Mouse (Mus musculus) erythroblast, adult 5-6 weeks (primary cell): ENCODE measurements around the gene Eif4a2. TPM values are rescaled to one million over a fixed set of nuclear protein-coding genes. Genes with fewer than 3 reads are reported as not detected.
"Not testable (repeated sequence)": the region's sequence is repeated elsewhere in the genome, so short reads cannot be mapped to it uniquely, and the experiment has no call there.

Source experiments
- ATAC-seq: replicated peaks from 2 replicates; pipeline ENCODE4 v1.8.0; 2016; ENCODE audit warnings: moderate number of reproducible peaks, mild to moderate bottlenecking, moderate TSS enrichment, inconsistent platforms; ENCODE audit not compliant: poor library complexity, low FRiP score, severe bottlenecking
- total RNA-seq, 2 experiments: library from RNA; stranded (forward) in 1 of 2; stranded (reverse) in 1 of 2; fragments of 150-400 nt in 1 of 2; fragments of 200-764, 138-1000 nt in 1 of 2; gene quantifications; 2 replicates each; pipeline versions ENCODE4 v1.2.3 to v1.2.4; 2015 to 2017; ENCODE audit warnings: low replicate concordance in 2 of 2

Gene Eif4a2
- total RNA-seq (2015; ENCODE audit: low replicate concordance) = 120 and 145 TPM in 2 replicates
- 151 and 206 TPM in 2 replicates for total RNA-seq (2017; ENCODE audit: low replicate concordance)

GRCm38 (mm10) chr16:23107231-23107942 is at the start of gene Eif4a2:
Eif4a2 (plus strand) TSS chr16:23107444.
- peak; percentile 89 for ATAC-seq

GRCm38 (mm10) chr16:23057668-23058447 is 49.4 kb upstream of the Eif4a2 start, which contains the start of gene Kng1:
Kng1 (plus strand) TSS chr16:23057865.
- ATAC-seq = not testable (repeated sequence)

- ATAC-seq = not testable (repeated sequence)
Observed at GRCm38 (mm10) chr16:23059630-23060029, 47.6 kb upstream of the Eif4a2 start.

GRCm38 (mm10) chr16:23060781-23061325 is 46.4 kb upstream of the Eif4a2 start:
- not testable (repeated sequence) for ATAC-seq

DNA sequence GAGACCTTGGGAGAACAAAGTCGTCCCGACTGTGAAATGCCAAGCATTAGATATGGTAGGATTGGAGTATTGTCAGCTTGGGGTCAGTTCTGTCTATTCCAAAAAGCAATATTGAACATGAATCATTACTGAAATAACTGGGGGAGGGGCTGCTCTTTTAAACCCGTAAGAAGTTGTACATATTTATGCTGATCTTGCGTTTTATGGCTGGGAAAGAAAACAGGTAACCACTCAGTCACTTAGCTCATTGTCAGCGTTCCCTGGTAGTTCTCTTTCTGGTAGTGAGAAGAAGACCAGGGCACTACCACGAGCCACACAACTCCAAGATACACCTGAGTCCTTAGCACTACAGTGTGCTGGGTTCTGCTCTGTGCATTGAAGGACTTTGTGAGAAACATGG is 29.7 kb upstream of the Eif4a2 start:
- not testable (repeated sequence) for ATAC-seq

DNA sequence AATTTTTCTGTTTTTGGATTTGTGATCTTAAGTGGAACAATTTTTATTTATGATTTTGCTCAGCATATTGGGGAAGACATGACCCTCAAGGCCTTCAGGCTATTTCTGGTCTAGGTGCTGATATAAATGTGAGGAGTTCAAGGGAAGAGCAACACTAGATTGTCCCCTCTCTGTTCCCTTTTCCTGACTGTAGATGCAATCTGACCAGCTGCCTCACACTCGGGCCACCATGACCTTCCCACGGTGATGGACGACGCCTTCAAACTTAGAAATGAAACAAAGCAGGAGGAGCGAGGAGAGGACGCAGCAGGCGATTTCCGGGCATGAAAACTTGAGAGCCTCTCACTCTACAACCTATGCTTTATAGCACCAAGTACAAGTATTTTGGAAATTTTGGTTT is 20.1 kb upstream of the Eif4a2 start:
- ATAC-seq = not testable (repeated sequence)

- ATAC-seq = not testable (repeated sequence)
Observed at GRCm38 (mm10) chr16:23087712-23088111, 19.5 kb upstream of the Eif4a2 start.

DNA sequence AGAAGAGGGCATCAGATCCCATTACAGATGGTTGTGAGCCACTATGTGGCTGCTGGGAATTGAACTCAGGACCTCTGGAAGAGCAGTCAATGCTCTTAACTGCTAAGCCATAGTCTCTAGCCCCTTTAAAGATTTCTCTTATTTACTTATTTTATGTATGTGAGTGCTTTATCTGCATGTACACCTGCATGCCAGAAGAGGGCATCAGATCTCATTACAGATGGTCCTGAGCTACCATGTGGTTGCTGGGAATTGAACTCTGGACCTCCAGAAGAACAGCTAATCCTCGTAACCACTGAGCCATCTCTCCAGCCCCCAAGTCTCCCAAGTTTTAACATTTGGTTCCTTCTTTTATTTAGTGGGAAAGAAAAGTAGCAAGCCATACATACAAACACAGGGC is 18.8 kb upstream of the Eif4a2 start:
- not testable (repeated sequence) for ATAC-seq

- ATAC-seq = not testable (repeated sequence)
Observed at GRCm38 (mm10) chr16:23091345-23091744, 15.9 kb upstream of the Eif4a2 start.

GRCm38 (mm10) chr16:23093321-23093953 is 13.8 kb upstream of the Eif4a2 start:
- no peak for ATAC-seq

DNA sequence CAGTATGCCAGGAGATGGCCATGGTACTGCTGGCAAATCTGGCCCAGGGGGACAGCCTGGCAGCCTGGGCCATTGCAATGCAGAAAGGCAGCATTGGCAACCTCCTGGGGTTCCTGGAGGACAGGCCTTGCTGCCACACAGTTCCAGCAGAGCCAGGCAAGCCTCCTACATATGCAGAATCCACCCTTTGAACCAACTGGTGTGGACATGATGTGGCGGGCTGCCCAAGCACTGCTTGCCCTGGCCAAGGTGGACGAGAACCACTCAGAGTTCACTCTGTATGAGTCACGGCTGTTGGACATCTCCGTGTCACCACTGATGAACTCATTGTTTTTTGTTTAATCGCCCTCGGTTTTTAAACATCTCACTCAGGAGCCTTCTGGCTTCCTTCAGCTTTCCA is 13.1 kb upstream of the Eif4a2 start:
- no peak for ATAC-seq

GRCm38 (mm10) chr16:23095581-23095980 is 11.7 kb upstream of the Eif4a2 start:
- not testable (repeated sequence) for ATAC-seq

- ATAC-seq = not testable (repeated sequence)
Observed at GRCm38 (mm10) chr16:23096886-23097285, 10.4 kb upstream of the Eif4a2 start.

GRCm38 (mm10) chr16:23097290-23098104 is 9.7 kb upstream of the Eif4a2 start:
- ATAC-seq = not testable (repeated sequence)

DNA sequence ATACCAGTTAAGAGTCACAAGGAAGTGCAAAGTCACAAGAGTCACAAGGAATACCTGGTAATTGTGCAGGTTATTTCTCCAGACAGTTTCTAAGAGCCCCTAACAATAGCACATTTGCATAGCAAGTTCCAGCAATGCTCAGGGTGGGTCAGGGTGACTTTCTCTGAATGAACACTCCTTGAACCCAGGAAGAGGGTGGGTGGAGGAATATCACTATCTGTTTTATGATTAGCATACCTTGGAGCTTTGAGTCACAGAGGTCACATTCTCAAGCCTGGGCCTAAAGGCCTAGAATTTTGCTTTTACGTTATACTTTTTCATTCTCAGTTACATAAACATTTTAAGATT is 9.2 kb upstream of the Eif4a2 start:
- not testable (repeated sequence) for ATAC-seq

GRCm38 (mm10) chr16:23099632-23100031 is 7.6 kb upstream of the Eif4a2 start:
- no peak for ATAC-seq

DNA sequence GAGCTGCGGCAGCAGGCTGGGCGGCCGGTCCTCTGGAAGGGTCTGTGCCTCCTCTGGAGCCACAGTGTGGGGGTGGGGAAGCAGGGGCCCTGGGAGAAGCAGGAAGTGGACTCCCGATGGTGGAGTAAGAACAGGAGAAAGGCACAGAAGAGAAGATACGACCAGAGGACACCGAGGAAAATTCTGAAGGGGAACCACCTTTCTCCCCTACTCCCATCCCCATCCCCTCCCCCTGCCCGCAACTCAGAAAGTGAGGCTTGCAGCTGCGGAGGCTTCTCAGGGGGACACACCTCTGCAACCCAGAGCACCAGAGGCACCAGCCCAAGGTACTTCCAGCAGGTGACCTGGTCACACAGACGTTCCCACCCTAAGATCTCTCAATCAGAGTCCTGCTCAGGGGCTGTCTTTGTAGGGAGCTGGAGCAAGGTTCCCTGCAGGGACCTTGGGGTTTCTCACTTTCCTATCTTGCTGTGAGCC is 7.1 kb upstream of the Eif4a2 start:
- no peak for ATAC-seq

DNA sequence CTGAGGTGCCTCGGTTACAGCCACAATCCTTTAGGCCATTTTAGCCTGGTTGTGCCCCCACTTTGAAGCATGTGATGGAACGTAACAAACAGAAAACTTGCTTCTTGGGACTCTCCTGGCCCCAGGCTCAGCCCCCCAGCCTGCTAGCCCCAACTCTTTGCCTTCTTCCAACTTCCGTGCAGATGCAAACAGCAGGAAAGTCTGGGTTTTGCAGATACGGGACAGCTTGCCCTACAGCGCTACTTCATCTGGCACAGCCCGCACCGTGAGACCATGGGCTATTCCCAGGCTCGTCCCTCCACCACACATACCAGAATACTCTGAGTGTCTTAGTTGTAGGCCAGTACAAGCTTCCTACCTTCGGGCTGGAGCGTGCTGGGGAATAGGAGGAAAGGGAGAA is 6.6 kb upstream of the Eif4a2 start:
- no peak for ATAC-seq

GRCm38 (mm10) chr16:23102340-23103037 is 4.8 kb upstream of the Eif4a2 start:
- no peak for ATAC-seq
